21 mouse cellular contexts compared by ENCODE assay signal in genomic region chr9:89771153-89771552, GRCm38 (mm10). TPM values are rescaled to one million over a fixed set of nuclear protein-coding genes. Genes with fewer than 3 reads are reported as not detected.
DNase-seq lines count a peak whose midpoint lies in the region; ATAC-seq and TF ChIP-seq lines count a peak whose summit lies in the region.
"Had no signal": no experiment of that assay in that cellular context is flagged by ENCODE, and none has a peak within 500 bp of the region (broad histone marks: within the 10 kb centered on the region; RNA-seq: fewer than 3 reads in every experiment).

No protein-coding gene starts in this region.

- H3K4me2 ChIP-seq in heart, embryonic 11.5 days: no peak overlapping the region
- H3K4me2 ChIP-seq in midbrain, postnatal 0 days (ENCODE audit: low read depth, low read length, poor library complexity, severe bottlenecking): no peak overlapping the region
- H3K4me2 ChIP-seq in midbrain, embryonic 11.5 days: no peak overlapping the region
- H3K4me2 ChIP-seq: liver, embryonic 13.5 days; midbrain, embryonic 12.5 days had no signal

- no peak overlapping the region for H3K4me3 ChIP-seq in heart, embryonic 11.5 days (ENCODE audit: low read depth, low read length)
- H3K4me3 ChIP-seq in midbrain, postnatal 0 days (ENCODE audit: low read depth, low read length): no peak overlapping the region
- no peak overlapping the region for H3K4me3 ChIP-seq in midbrain, embryonic 11.5 days (ENCODE audit: low read depth, low read length)
- H3K4me3 ChIP-seq: liver, embryonic 13.5 days; midbrain, embryonic 12.5 days had no signal

- no peak for ATAC-seq in heart, embryonic 11.5 days (replicated peaks; ENCODE audit: insufficient number of reproducible peaks, low FRiP score, low TSS enrichment)
- peak; percentile 70 for ATAC-seq in midbrain, postnatal 0 days (ENCODE audit: low FRiP score)
- no peak for ATAC-seq in midbrain, embryonic 11.5 days (ENCODE audit: low FRiP score)
- ATAC-seq: lung, postnatal 0 days had no signal

- no peak overlapping the region for H3K9ac ChIP-seq in heart, embryonic 11.5 days (ENCODE audit: low read depth, low read length)
- no peak overlapping the region for H3K9ac ChIP-seq in midbrain, postnatal 0 days (replicated peaks; ENCODE audit: low read length, poor library complexity, severe bottlenecking)
- H3K9ac ChIP-seq in midbrain, embryonic 11.5 days (ENCODE audit: low read length): no peak overlapping the region
- H3K9ac ChIP-seq: liver, embryonic 13.5 days; midbrain, embryonic 12.5 days had no signal

- H3K27me3 ChIP-seq in heart, embryonic 11.5 days (ENCODE audit: control insufficient read depth, insufficient read depth, low read length): no peaks in the 10 kb centered on the region
- H3K27me3 ChIP-seq in midbrain, postnatal 0 days (ENCODE audit: insufficient read depth, low read length): no peaks in the 10 kb centered on the region
- no peaks in the 10 kb centered on the region for H3K27me3 ChIP-seq in midbrain, embryonic 11.5 days (ENCODE audit: control insufficient read depth, insufficient read depth, low read length)
- H3K27me3 ChIP-seq: liver, embryonic 13.5 days; midbrain, embryonic 12.5 days had no signal

- H3K27ac ChIP-seq in heart, embryonic 11.5 days (ENCODE audit: low read depth, low read length): no peak overlapping the region
- H3K27ac ChIP-seq in midbrain, postnatal 0 days (ENCODE audit: low read depth, low read length): no peak overlapping the region
- no peak overlapping the region for H3K27ac ChIP-seq in midbrain, embryonic 11.5 days (ENCODE audit: low read depth, low read length)
- H3K27ac ChIP-seq: liver, embryonic 13.5 days; midbrain, embryonic 12.5 days had no signal

- H3K4me1 ChIP-seq in heart, embryonic 11.5 days (ENCODE audit: control insufficient read depth, insufficient read depth, low read length): peaks cover 4% of the 10 kb centered on the region; the same call in 1 of the 2 replicates
- no peaks in the 10 kb centered on the region for H3K4me1 ChIP-seq in midbrain, postnatal 0 days (ENCODE audit: insufficient read depth, low read length)
- no peaks in the 10 kb centered on the region for H3K4me1 ChIP-seq in midbrain, embryonic 11.5 days (ENCODE audit: control insufficient read depth, insufficient read depth, low read length)
- H3K4me1 ChIP-seq: liver, embryonic 13.5 days; midbrain, embryonic 12.5 days had no signal

- TF ChIP-seq CTCF in midbrain, postnatal 0 days (IDR thresholded peaks at IDR 0.05): no peak

- H3K9me3 ChIP-seq in heart, embryonic 11.5 days (replicated peaks; ENCODE audit: control insufficient read depth, low read length): no peaks in the 10 kb centered on the region
- no peaks in the 10 kb centered on the region for H3K9me3 ChIP-seq in midbrain, postnatal 0 days (ENCODE audit: low read length)
- no peaks in the 10 kb centered on the region for H3K9me3 ChIP-seq in midbrain, embryonic 11.5 days (ENCODE audit: control insufficient read depth, low read length)
- H3K9me3 ChIP-seq: liver, embryonic 13.5 days; midbrain, embryonic 12.5 days had no signal

- H3K36me3 ChIP-seq in heart, embryonic 11.5 days (ENCODE audit: control insufficient read depth, insufficient read depth, low read length): no peaks in the 10 kb centered on the region
- no peaks in the 10 kb centered on the region for H3K36me3 ChIP-seq in midbrain, postnatal 0 days (ENCODE audit: insufficient read depth, low read length)
- no peaks in the 10 kb centered on the region for H3K36me3 ChIP-seq in midbrain, embryonic 11.5 days (ENCODE audit: control insufficient read depth, insufficient read depth, low read length)
- H3K36me3 ChIP-seq: liver, embryonic 13.5 days; midbrain, embryonic 12.5 days had no signal

- 10% methylated on average over 1 of the region's 1 CpGs for WGBS in heart, embryonic 11.5 days (ENCODE audit: insufficient replicate concordance)
- 20% methylated on average over 1 of the region's 1 CpGs for WGBS in midbrain, postnatal 0 days
- 47% methylated on average over 1 of the region's 1 CpGs for WGBS in midbrain, embryonic 11.5 days

- DNase-seq in cerebellum, postnatal 10 days: peak; percentile 12 to 21
- no peak for DNase-seq in cerebellum, adult 11 months
- DNase-seq in heart, adult 18-20 months: peak; percentile 42 to 68
- peak; percentile 48 for DNase-seq in midbrain, postnatal 0 days (ENCODE audit: low spot score)
- no peak for DNase-seq in midbrain, embryonic 11.5 days (ENCODE audit: low spot score, missing footprints)
- DNase-seq in heart, postnatal 4 days: peak; percentile 17
- DNase-seq in lung, postnatal 25 days (ENCODE audit: low spot score): no peak
- DNase-seq: adrenal gland, adult 8-10 months; B cell, adult 2 months; embryo, embryonic 11 days; kidney, adult 8-10 months; kidney, postnatal 4 days; left cerebral cortex, postnatal 4 days; liver, embryonic 13.5 days; right cerebral cortex, postnatal 4 days; thymus, adult 2 months had no signal

RNA-seq across cellular contexts. Expression of gene Ankrd34c, which starts 32.9 kb away (rescaled TPM):
- total RNA-seq in heart, adult 18-20 months (2021): not detected
- polyA plus RNA-seq in heart, embryonic 11.5 days (2014; fragmentation: Nextera tagmentation; extraction: Ambion mirVana): not detected in 2 replicates
- 2.5 and 3.7 TPM in 2 replicates for total RNA-seq in midbrain, postnatal 0 days (2014; rRNA removed)
- polyA plus RNA-seq in midbrain, postnatal 0 days (2015; fragmentation: Nextera tagmentation; extraction: Ambion mirVana): 0.74 and 0.86 TPM in 2 replicates
- 0.07 TPM in 1 of 2 replicates, not detected in the other for polyA plus RNA-seq in midbrain, embryonic 11.5 days (2014; fragmentation: Nextera tagmentation; extraction: Ambion mirVana)
- total RNA-seq in heart, postnatal 4 days (2021): not detected
- total RNA-seq: ES-E14; gastrocnemius, postnatal 4 days had no signal
- polyA plus RNA-seq: liver, embryonic 13.5 days; lung, postnatal 0 days; midbrain, embryonic 12.5 days; thymus, adult 2 months had no signal

Comparison
In these comparisons a context has a peak if more than half of its experiments do, and no peak if none do; other contexts are left out.
1. DNase-seq: peak in cerebellum, postnatal 10 days (2 of 2), heart, adult 18-20 months (2 of 2), midbrain, postnatal 0 days (single experiment) and heart, postnatal 4 days (single experiment); none in cerebellum, adult 11 months (single experiment), midbrain, embryonic 11.5 days (single experiment) and lung, postnatal 25 days (single experiment).